Mouse (Mus musculus): ENCODE results near the gene Scn4b. TPM values are rescaled to one million over a fixed set of nuclear protein-coding genes. Genes with fewer than 3 reads are reported as not detected.

The Scn4b gene
- total and polyA plus RNA-seq, 2 experiments from 2014 or later = 0.10 to 0.57 TPM

GRCm38 (mm10) chr9:45098426-45098825 is 39.8 kb upstream of the Scn4b start:
- no peak overlapping the region for H3K4me2 ChIP-seq (ENCODE audit: low read depth, low read length)
- WGBS = 26% methylated on average over 3 of the region's 3 CpGs
- peaks cover 3% of the 10 kb centered on the region; the same call in 1 of the 2 replicates for H3K4me1 ChIP-seq (ENCODE audit: control insufficient read depth, insufficient read depth)
- DNase-seq (ENCODE audit: low spot score) (no peak), ATAC-seq (ENCODE audit: insufficient read depth, low read depth) (no peak)
- H3K4me3 ChIP-seq (ENCODE audit: low read depth, low read length) = no peak overlapping the region
- H3K27me3 ChIP-seq (ENCODE audit: control insufficient read depth, insufficient read depth, low read length) = no peaks in the 10 kb centered on the region
- no peaks in the 10 kb centered on the region for H3K36me3 ChIP-seq (replicated peaks; ENCODE audit: control insufficient read depth, insufficient read depth, low read length)
- no peak overlapping the region for H3K27ac ChIP-seq (ENCODE audit: low read depth)
- H3K9ac ChIP-seq (replicated peaks; ENCODE audit: low read depth, low read length) = no peak overlapping the region
- no peak for TF ChIP-seq CTCF (IDR thresholded peaks at IDR 0.05; ENCODE audit: low read depth)
- TF ChIP-seq EP300 (IDR thresholded peaks at IDR 0.05; ENCODE audit: low read depth) = no peak
- no peaks in the 10 kb centered on the region for H3K9me3 ChIP-seq (replicated peaks; ENCODE audit: control insufficient read depth, low read length)

GRCm38 (mm10) chr9:45102528-45102927 is 35.7 kb upstream of the Scn4b start:
- 91% methylated on average over 1 of the region's 1 CpGs for WGBS
- H3K36me3 ChIP-seq (replicated peaks; ENCODE audit: control insufficient read depth, insufficient read depth, low read length) = no peaks in the 10 kb centered on the region
- H3K4me1 ChIP-seq (ENCODE audit: control insufficient read depth, insufficient read depth) = peaks cover 3% of the 10 kb centered on the region; the same call in 1 of the 2 replicates
- ATAC-seq (ENCODE audit: insufficient read depth, low read depth) (no peak), DNase-seq (ENCODE audit: low spot score) (no peak)
- no peaks in the 10 kb centered on the region for H3K9me3 ChIP-seq (replicated peaks; ENCODE audit: control insufficient read depth, low read length)
- no peak for TF ChIP-seq EP300 (IDR thresholded peaks at IDR 0.05; ENCODE audit: low read depth)
- TF ChIP-seq CTCF (IDR thresholded peaks at IDR 0.05; ENCODE audit: low read depth) = no peak
- no peaks in the 10 kb centered on the region for H3K27me3 ChIP-seq (ENCODE audit: control insufficient read depth, insufficient read depth, low read length)
- no peak overlapping the region for H3K4me3 ChIP-seq (ENCODE audit: low read depth, low read length)
- no peak overlapping the region for H3K4me2 ChIP-seq (ENCODE audit: low read depth, low read length)
- no peak overlapping the region for H3K27ac ChIP-seq (ENCODE audit: low read depth)
- no peak overlapping the region for H3K9ac ChIP-seq (replicated peaks; ENCODE audit: low read depth, low read length)

GRCm38 (mm10) chr9:45103211-45103979 is 34.8 kb upstream of the Scn4b start:
- H3K9me3 ChIP-seq (replicated peaks; ENCODE audit: control insufficient read depth, low read length) = no peaks in the 10 kb centered on the region
- no peak for DNase-seq (ENCODE audit: low spot score)
- TF ChIP-seq CTCF (IDR thresholded peaks at IDR 0.05; ENCODE audit: low read depth) (no peak), EP300 (IDR thresholded peaks at IDR 0.05; ENCODE audit: low read depth) (no peak)
- no peaks in the 10 kb centered on the region for H3K36me3 ChIP-seq (replicated peaks; ENCODE audit: control insufficient read depth, insufficient read depth, low read length)
- H3K4me3 ChIP-seq (ENCODE audit: low read depth, low read length) = no peak overlapping the region
- H3K27ac ChIP-seq (ENCODE audit: low read depth) = no peak overlapping the region
- H3K4me2 ChIP-seq (ENCODE audit: low read depth, low read length) = no peak overlapping the region
- H3K27me3 ChIP-seq (ENCODE audit: control insufficient read depth, insufficient read depth, low read length) = no peaks in the 10 kb centered on the region
- no peak overlapping the region for H3K9ac ChIP-seq (replicated peaks; ENCODE audit: low read depth, low read length)
- WGBS = 20% methylated on average over 11 of the region's 11 CpGs
- H3K4me1 ChIP-seq (ENCODE audit: control insufficient read depth, insufficient read depth) = peaks cover 3% of the 10 kb centered on the region; the same call in 1 of the 2 replicates
- no peak for ATAC-seq (ENCODE audit: insufficient read depth, low read depth)

- no peaks in the 10 kb centered on the region for H3K9me3 ChIP-seq (replicated peaks; ENCODE audit: control insufficient read depth, low read length)
- no peaks in the 10 kb centered on the region for H3K27me3 ChIP-seq (ENCODE audit: control insufficient read depth, insufficient read depth, low read length)
- no peaks in the 10 kb centered on the region for H3K36me3 ChIP-seq (replicated peaks; ENCODE audit: control insufficient read depth, insufficient read depth, low read length)
- WGBS = 75% methylated on average over 2 of the region's 2 CpGs
- H3K4me3 ChIP-seq (ENCODE audit: low read depth, low read length) = no peak overlapping the region
- H3K27ac ChIP-seq (ENCODE audit: low read depth) = no peak overlapping the region
- DNase-seq (ENCODE audit: low spot score) (no peak), ATAC-seq (ENCODE audit: insufficient read depth, low read depth) (no peak)
- H3K4me2 ChIP-seq (ENCODE audit: low read depth, low read length) = no peak overlapping the region
- peaks cover 3% of the 10 kb centered on the region; the same call in 1 of the 2 replicates for H3K4me1 ChIP-seq (ENCODE audit: control insufficient read depth, insufficient read depth)
- H3K9ac ChIP-seq (replicated peaks; ENCODE audit: low read depth, low read length) = no peak overlapping the region
- no peak for TF ChIP-seq CTCF (IDR thresholded peaks at IDR 0.05; ENCODE audit: low read depth)
- TF ChIP-seq EP300 (IDR thresholded peaks at IDR 0.05; ENCODE audit: low read depth) = no peak
These were observed 32.4 kb upstream of the Scn4b start for GRCm38 (mm10) chr9:45105596-45106374.

- 5% methylated on average over 14 of the region's 14 CpGs for WGBS
- ATAC-seq (ENCODE audit: insufficient read depth, low read depth) = no peak
These were observed 22.5 kb upstream of the Scn4b start for GRCm38 (mm10) chr9:45115706-45116105.

More at GRCm38 (mm10) chr9:45115706-45116105, 22.5 kb upstream of the Scn4b start:
- Histone ChIP-seq H3K9me3 (replicated peaks; ENCODE audit: control insufficient read depth, low read length) (no peaks in the 10 kb centered on the region), H3K9ac (replicated peaks; ENCODE audit: low read depth, low read length) (no peak overlapping the region), H3K27me3 (ENCODE audit: control insufficient read depth, insufficient read depth, low read length) (peaks cover 7% of the 10 kb centered on the region; the same call in 1 of the 2 replicates), H3K4me3 (ENCODE audit: low read depth, low read length) (peak overlapping the region; percentile 18), H3K4me2 (ENCODE audit: low read depth, low read length) (peak overlapping the region; percentile 47), H3K36me3 (replicated peaks; ENCODE audit: control insufficient read depth, insufficient read depth, low read length) (no peaks in the 10 kb centered on the region), H3K27ac (ENCODE audit: low read depth) (no peak overlapping the region), H3K4me1 (ENCODE audit: control insufficient read depth, insufficient read depth) (0 out of 2 replicates have a peak, but pooled peaks cover 7% of the 10 kb centered on the region)
- TF ChIP-seq CTCF (IDR thresholded peaks at IDR 0.05; ENCODE audit: low read depth) (no peak), EP300 (IDR thresholded peaks at IDR 0.05; ENCODE audit: low read depth) (no peak)
- peak; percentile 31 for DNase-seq (ENCODE audit: low spot score)
